Mouse (Mus musculus) heart, postnatal 14 days (tissue): ENCODE measurements around the gene Sfrp4. TPM values are rescaled to one million over a fixed set of nuclear protein-coding genes. Genes with fewer than 3 reads are reported as not detected.
"Not testable (repeated sequence)": the region's sequence is repeated elsewhere in the genome, so short reads cannot be mapped to it uniquely, and the experiment has no call there.

Experiments used
- DNase-seq, 2 experiments: peaks; one replicate each; pipeline ENCODE4 v3.0.0; 2021 to 2022
- intact Hi-C: fragments of 180-260 bp; cut with DNase I; formaldehyde crosslinking; loops from one replicate; pipeline ENCODE4 v1.15.1; 2025
- long read RNA-seq, 2 experiments: library from polyadenylated mRNA; stranded (forward); transcript quantifications; one replicate each; pipeline ENCODE4 v2.0.0; 2021
- total RNA-seq, 2 experiments: library from RNA; stranded (reverse); gene quantifications; 2 replicates each; pipeline ENCODE4 v1.2.3; 2021

Gene Sfrp4
- under 1 TPM; 0.27 to 0.38 TPM for total RNA-seq
- long read RNA-seq, experiment 1, partial matches to known transcripts: 0 of 2 reads
- long read RNA-seq, experiment 1, other reads (novel, unspliced or antisense): 0 of 2 reads
- long read RNA-seq, experiment 2, partial matches to known transcripts: 0 of 1 reads
- long read RNA-seq, experiment 2, other reads (novel, unspliced or antisense): 0 of 1 reads

GRCm38 (mm10) chr13:19622573-19623227 lies at the start of gene Sfrp4:
Gene Sfrp4 (plus strand): TSS chr13:19623104.
- peak; percentile 35 to 53 for DNase-seq
- intact Hi-C loops: no loop called here

- intact Hi-C loops, DNase-seq: not testable (repeated sequence)
Measured at GRCm38 (mm10) chr13:19574723-19575122, 48.2 kb upstream of the Sfrp4 start.

GRCm38 (mm10) chr13:19575947-19576346 lies 47.0 kb upstream of the Sfrp4 start:
- DNase-seq: no peak
- intact Hi-C loops: no loop called here

GRCm38 (mm10) chr13:19590996-19591759 lies 31.7 kb upstream of the Sfrp4 start:
- intact Hi-C loops: no loop called here
- DNase-seq: peak in 1 of 2 experiments; percentile 2

GRCm38 (mm10) chr13:19595141-19595540 lies 27.8 kb upstream of the Sfrp4 start:
- DNase-seq: no peak
- intact Hi-C loops: no loop called here

GRCm38 (mm10) chr13:19599242-19599641 lies 23.7 kb upstream of the Sfrp4 start:
- DNase-seq: no peak
- intact Hi-C loops: no loop called here

GRCm38 (mm10) chr13:19602531-19602930 lies 20.4 kb upstream of the Sfrp4 start:
- intact Hi-C loops: no loop called here
- DNase-seq: no peak

- no peak for DNase-seq
- intact Hi-C loops: no loop called here
Measured at GRCm38 (mm10) chr13:19603719-19604118, 19.2 kb upstream of the Sfrp4 start.

- no peak for DNase-seq
- intact Hi-C loops: no loop called here
Measured at GRCm38 (mm10) chr13:19604916-19605315, 18.0 kb upstream of the Sfrp4 start.

- no peak for DNase-seq
- intact Hi-C loops: no loop called here
Measured at GRCm38 (mm10) chr13:19608120-19608519, 14.8 kb upstream of the Sfrp4 start.

GRCm38 (mm10) chr13:19612348-19612747 lies 10.6 kb upstream of the Sfrp4 start:
- no peak for DNase-seq
- intact Hi-C loops: no loop called here

GRCm38 (mm10) chr13:19612963-19613362 lies 9.9 kb upstream of the Sfrp4 start:
- DNase-seq: no peak
- intact Hi-C loops: no loop called here

GRCm38 (mm10) chr13:19613426-19613825 lies 9.5 kb upstream of the Sfrp4 start:
- intact Hi-C loops: no loop called here
- DNase-seq: no peak

- DNase-seq: no peak
- intact Hi-C loops: no loop called here
Measured at GRCm38 (mm10) chr13:19614311-19614710, 8.6 kb upstream of the Sfrp4 start.

GRCm38 (mm10) chr13:19618081-19618480 lies 4.8 kb upstream of the Sfrp4 start:
- no peak for DNase-seq
- intact Hi-C loops: no loop called here

GRCm38 (mm10) chr13:19618841-19619215 lies 4.1 kb upstream of the Sfrp4 start:
- DNase-seq: peak in 1 of 2 experiments; percentile 11
- intact Hi-C loops: no loop called here

GRCm38 (mm10) chr13:19619216-19619927 lies 3.5 kb upstream of the Sfrp4 start, which contains the start of gene Epdr1:
Gene Epdr1 (minus strand): TSS chr13:19619927.
- intact Hi-C loops: no loop called here
- DNase-seq: peak; percentile 37 to 62

- no peak for DNase-seq
Measured at GRCm38 (mm10) chr13:19623228-19623905, 463 bp downstream of the Sfrp4 start.

GRCm38 (mm10) chr13:19624632-19625320 lies 1.9 kb downstream of the Sfrp4 start:
- DNase-seq: no peak
- intact Hi-C loops: no loop called here

More at GRCm38 (mm10) chr13:19623228-19623905, 463 bp downstream of the Sfrp4 start:
- intact Hi-C loops: no loop called here

- intact Hi-C loops: no loop called here
- DNase-seq: no peak
Measured at GRCm38 (mm10) chr13:19626473-19626872, 3.6 kb downstream of the Sfrp4 start.
